Mouse (Mus musculus): ENCODE measurements around the gene Ptgdr2. TPM values are rescaled to one million over a fixed set of nuclear protein-coding genes. Genes with fewer than 3 reads are reported as not detected.
A peak's percentile ranks its signal among the peaks of the same experiment; 100 is the strongest.

Gene Ptgdr2
- polyA plus RNA-seq, 2 experiments, result 0.04 to 0.05 TPM

DNA sequence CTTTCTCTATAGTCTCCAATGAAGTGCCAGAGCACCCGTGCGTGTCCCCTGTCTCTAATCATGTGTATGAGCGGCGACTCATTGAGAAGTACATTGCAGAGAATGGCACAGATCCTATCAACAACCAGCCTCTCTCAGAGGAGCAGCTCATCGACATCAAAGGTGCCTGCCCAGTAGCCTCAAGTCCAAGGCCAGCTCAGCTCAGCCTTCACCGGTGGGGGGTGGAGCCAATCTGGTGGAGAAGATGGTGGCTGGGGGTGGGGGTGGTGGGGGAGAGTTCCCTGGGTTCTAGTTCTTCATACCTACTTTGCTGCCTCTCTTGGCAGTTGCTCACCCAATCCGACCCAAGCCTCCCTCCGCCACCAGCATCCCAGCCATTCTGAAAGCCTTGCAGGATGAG is 39.5 kb upstream of the Ptgdr2 start:
- Histone ChIP-seq H3K9me3 (ENCODE audit: control insufficient read depth, low read length) (no peaks in the 10 kb centered on the region), H3K36me3 (replicated peaks; ENCODE audit: control insufficient read depth, insufficient read depth, low read depth) (peaks cover 30% of the 10 kb centered on the region), H3K4me3 (ENCODE audit: insufficient read depth in 1 of 2, low read depth in 2 of 2, low read length in 2 of 2) (no peak overlapping the region), H3K27ac (no peak overlapping the region), H3K27me3 (ENCODE audit: control insufficient read depth, insufficient read depth, low read length) (no peaks in the 10 kb centered on the region), H3K9ac (replicated peaks) (no peak overlapping the region), H3K4me2 (ENCODE audit: low read depth) (peak overlapping the region; percentile 81; the same call in 1 of the 2 replicates), H3K4me1 (replicated peaks; ENCODE audit: control insufficient read depth in 2 of 2, insufficient read depth in 2 of 2, low read length in 1 of 2) (peaks cover 8 to 17% of the 10 kb centered on the region in 2 experiments)
- ATAC-seq (ENCODE audit: insufficient read depth) (no peak), DNase-seq (ENCODE audit: low read depth in 3 of 3, low spot score in 3 of 3) (no peak)
- TF ChIP-seq CTCF (IDR thresholded peaks at IDR 0.05; ENCODE audit: low read depth) (no peak), EP300 (IDR thresholded peaks at IDR 0.05; ENCODE audit: low read depth) (no peak)
- 68% methylated on average over 8 of the region's 8 CpGs for WGBS (ENCODE audit: insufficient replicate concordance)

DNA sequence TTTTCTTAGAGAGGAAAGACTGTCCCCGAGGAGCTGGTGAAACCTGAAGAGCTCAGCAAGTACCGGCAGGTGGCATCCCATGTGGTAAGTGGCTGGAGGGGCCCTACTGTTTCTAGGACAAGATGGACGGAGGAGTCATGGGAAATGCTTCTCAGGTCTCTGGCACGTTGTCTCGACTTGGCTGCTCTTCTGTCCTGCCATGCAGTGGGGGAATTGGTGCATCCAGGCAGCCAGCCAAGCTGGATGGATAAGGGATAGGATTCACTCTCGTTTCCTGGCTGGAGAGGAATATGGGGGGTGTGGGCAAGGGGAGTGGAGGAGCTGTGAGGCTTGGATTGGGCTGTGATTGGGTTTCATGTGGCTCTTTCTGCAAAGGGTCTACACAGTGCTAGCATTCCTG is 36.6 kb upstream of the Ptgdr2 start:
- 80% methylated on average over 6 of the region's 6 CpGs for WGBS (ENCODE audit: insufficient replicate concordance)

DNA sequence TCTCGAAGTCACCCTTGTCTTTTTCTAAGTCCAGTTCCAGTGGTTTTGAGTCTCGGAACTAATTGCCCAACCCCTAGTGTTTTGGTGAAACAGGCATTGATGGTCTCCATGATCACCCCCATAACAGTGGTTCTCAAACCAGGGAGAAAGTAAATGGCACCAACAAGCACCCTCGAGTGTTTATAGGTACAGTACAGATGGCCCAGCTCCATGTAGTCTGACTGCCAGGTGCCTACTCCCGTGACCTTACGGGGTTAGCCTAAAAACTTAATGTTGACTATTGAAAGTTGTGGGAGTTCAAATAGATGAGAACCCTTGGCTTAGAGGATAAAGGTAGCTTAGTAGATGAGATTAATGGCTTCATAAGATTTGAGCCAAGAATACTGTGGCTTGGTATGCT is 35.9 kb upstream of the Ptgdr2 start:
- ATAC-seq (ENCODE audit: insufficient read depth) (no peak), DNase-seq (ENCODE audit: low read depth in 3 of 3, low spot score in 3 of 3) (no peak)
- Histone ChIP-seq H3K4me1 (replicated peaks; ENCODE audit: control insufficient read depth in 2 of 2, insufficient read depth in 2 of 2, low read length in 1 of 2) (peaks cover 6 to 19% of the 10 kb centered on the region in 2 experiments), H3K27ac (no peak overlapping the region), H3K27me3 (ENCODE audit: control insufficient read depth, insufficient read depth, low read length) (no peaks in the 10 kb centered on the region), H3K4me2 (ENCODE audit: low read depth) (no peak overlapping the region), H3K36me3 (replicated peaks; ENCODE audit: control insufficient read depth, insufficient read depth, low read depth) (peaks cover 55% of the 10 kb centered on the region), H3K9me3 (ENCODE audit: control insufficient read depth, low read length) (no peaks in the 10 kb centered on the region), H3K9ac (replicated peaks) (no peak overlapping the region), H3K4me3 (ENCODE audit: insufficient read depth in 1 of 2, low read depth in 2 of 2, low read length in 2 of 2) (no peak overlapping the region)
- 86% methylated on average over 5 of the region's 5 CpGs for WGBS (ENCODE audit: insufficient replicate concordance)
- TF ChIP-seq CTCF (IDR thresholded peaks at IDR 0.05; ENCODE audit: low read depth), result no peak
- TF ChIP-seq EP300 (IDR thresholded peaks at IDR 0.05; ENCODE audit: low read depth), result no peak

More for the DNA sequence above, 36.6 kb upstream of the Ptgdr2 start:
- peaks cover 6 to 22% of the 10 kb centered on the region in 2 experiments for H3K4me1 ChIP-seq (replicated peaks; ENCODE audit: control insufficient read depth in 2 of 2, insufficient read depth in 2 of 2, low read length in 1 of 2)
- no peaks in the 10 kb centered on the region for H3K9me3 ChIP-seq (ENCODE audit: control insufficient read depth, low read length)
- no peak overlapping the region for H3K4me3 ChIP-seq (ENCODE audit: insufficient read depth in 1 of 2, low read depth in 2 of 2, low read length in 2 of 2)
- no peaks in the 10 kb centered on the region for H3K27me3 ChIP-seq (ENCODE audit: control insufficient read depth, insufficient read depth, low read length)
- no peak for ATAC-seq (ENCODE audit: insufficient read depth)
- no peak overlapping the region for H3K9ac ChIP-seq (replicated peaks)
- DNase-seq (ENCODE audit: low read depth in 3 of 3, low spot score in 3 of 3), result no peak
- H3K36me3 ChIP-seq (replicated peaks; ENCODE audit: control insufficient read depth, insufficient read depth, low read depth), result peaks cover 49% of the 10 kb centered on the region
- H3K4me2 ChIP-seq (ENCODE audit: low read depth), result no peak overlapping the region
- no peak overlapping the region for H3K27ac ChIP-seq
- TF ChIP-seq CTCF (IDR thresholded peaks at IDR 0.05; ENCODE audit: low read depth) (no peak), EP300 (IDR thresholded peaks at IDR 0.05; ENCODE audit: low read depth) (no peak)

DNA sequence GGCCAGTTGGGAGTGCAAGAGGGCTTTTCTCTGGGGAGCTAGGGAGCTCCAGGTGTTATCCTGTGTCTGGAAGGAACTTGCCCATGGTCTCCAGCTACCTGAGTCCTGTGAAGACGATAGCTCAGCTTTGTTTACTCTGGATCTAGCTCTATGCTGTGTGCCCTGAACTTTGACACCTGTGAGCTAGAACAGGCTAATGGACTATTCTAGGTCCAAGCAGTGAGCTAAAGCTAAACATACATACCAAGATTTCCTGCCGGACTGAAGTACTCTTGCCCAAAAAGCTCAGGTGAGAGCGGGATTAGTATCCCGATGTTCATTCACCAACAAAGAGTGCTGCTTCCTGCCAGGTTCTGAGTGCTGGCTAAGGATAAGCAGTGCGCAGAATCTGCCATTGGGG is 32.4 kb upstream of the Ptgdr2 start:
- DNase-seq (ENCODE audit: low read depth in 3 of 3, low spot score in 3 of 3) (no peak), ATAC-seq (ENCODE audit: insufficient read depth) (no peak)
- H3K9me3 ChIP-seq (ENCODE audit: control insufficient read depth, low read length), result no peaks in the 10 kb centered on the region
- H3K4me1 ChIP-seq (replicated peaks; ENCODE audit: control insufficient read depth in 2 of 2, insufficient read depth in 2 of 2, low read length in 1 of 2), result 0 out of 4 replicates have a peak, but pooled peaks cover 0 to 7% of the 10 kb centered on the region in 2 experiments
- peaks cover 46% of the 10 kb centered on the region for H3K36me3 ChIP-seq (replicated peaks; ENCODE audit: control insufficient read depth, insufficient read depth, low read depth)
- whole genome bisulfite sequencing (ENCODE audit: insufficient replicate concordance), result 79% methylated on average over 5 of the region's 5 CpGs
- no peak overlapping the region for H3K4me2 ChIP-seq (ENCODE audit: low read depth)
- no peaks in the 10 kb centered on the region for H3K27me3 ChIP-seq (ENCODE audit: control insufficient read depth, insufficient read depth, low read length)
- TF ChIP-seq EP300 (IDR thresholded peaks at IDR 0.05; ENCODE audit: low read depth) (no peak), CTCF (IDR thresholded peaks at IDR 0.05; ENCODE audit: low read depth) (no peak)
- no peak overlapping the region for H3K9ac ChIP-seq (replicated peaks)
- no peak overlapping the region for H3K4me3 ChIP-seq (ENCODE audit: insufficient read depth in 1 of 2, low read depth in 2 of 2, low read length in 2 of 2)
- H3K27ac ChIP-seq, result no peak overlapping the region

DNA sequence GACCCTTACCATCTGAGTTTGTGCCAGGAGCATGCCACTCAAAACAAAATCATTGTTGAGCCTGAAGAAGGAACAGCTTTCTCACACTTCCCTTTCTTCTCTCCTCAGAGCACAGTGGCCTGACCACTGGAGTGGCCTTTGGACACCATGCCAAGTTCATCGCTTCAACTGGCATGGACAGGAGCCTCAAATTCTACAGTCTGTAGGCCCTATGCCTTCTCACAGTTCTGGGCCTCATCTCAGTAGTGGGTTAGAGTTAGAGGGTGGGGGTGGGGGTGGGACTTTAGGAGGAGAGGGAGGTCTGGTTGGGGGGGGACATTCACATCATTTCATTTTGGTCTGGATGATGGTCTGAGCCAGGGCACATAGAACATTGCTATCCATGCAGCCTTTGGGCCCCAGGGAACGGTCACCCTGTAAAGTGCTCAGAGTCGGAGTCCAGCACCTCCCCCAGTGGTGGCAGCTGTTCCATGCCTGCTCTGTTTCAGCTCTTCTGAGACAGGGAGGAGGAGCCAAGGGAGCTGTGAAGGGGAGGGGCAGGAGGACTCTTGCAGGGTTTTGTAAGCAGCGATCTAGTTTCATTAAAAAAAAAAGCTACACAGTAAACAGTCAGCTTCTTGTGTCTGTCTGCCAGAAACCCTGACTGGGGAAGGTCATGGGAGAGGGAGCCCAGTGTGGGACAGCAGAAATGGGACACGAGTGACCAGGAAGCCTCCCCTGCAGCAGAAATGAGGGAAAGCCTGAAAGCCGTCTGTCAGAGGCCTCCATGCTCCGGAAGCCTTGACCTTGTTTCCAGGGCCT is 31.8 kb upstream of the Ptgdr2 start:
- Histone ChIP-seq H3K27ac (no peak overlapping the region), H3K9me3 (ENCODE audit: control insufficient read depth, low read length) (no peaks in the 10 kb centered on the region), H3K4me2 (ENCODE audit: low read depth) (no peak overlapping the region), H3K4me1 (replicated peaks; ENCODE audit: control insufficient read depth in 2 of 2, insufficient read depth in 2 of 2, low read length in 1 of 2) (0 out of 4 replicates have a peak, but pooled peaks cover 0 to 7% of the 10 kb centered on the region in 2 experiments), H3K27me3 (ENCODE audit: control insufficient read depth, insufficient read depth, low read length) (no peaks in the 10 kb centered on the region), H3K36me3 (replicated peaks; ENCODE audit: control insufficient read depth, insufficient read depth, low read depth) (peaks cover 41% of the 10 kb centered on the region), H3K4me3 (ENCODE audit: insufficient read depth in 1 of 2, low read depth in 2 of 2, low read length in 2 of 2) (no peak overlapping the region), H3K9ac (replicated peaks) (no peak overlapping the region)
- TF ChIP-seq CTCF (IDR thresholded peaks at IDR 0.05; ENCODE audit: low read depth), result no peak
- TF ChIP-seq EP300 (IDR thresholded peaks at IDR 0.05; ENCODE audit: low read depth), result no peak
- DNase-seq (ENCODE audit: low read depth in 3 of 3, low spot score in 3 of 3) (no peak), ATAC-seq (ENCODE audit: insufficient read depth) (peak; percentile 30; the same call in 1 of the 2 replicates)
- WGBS (ENCODE audit: insufficient replicate concordance), result 80% methylated on average over 7 of the region's 7 CpGs

All from liver, embryonic 14.5 days (tissue).